Mouse (Mus musculus): ENCODE measurements around the gene Bmp6. TPM values are rescaled to one million over a fixed set of nuclear protein-coding genes. Genes with fewer than 3 reads are reported as not detected.

Gene Bmp6
- polyA plus RNA-seq, 1 experiment from 2014 or later = 0.12 TPM

GRCm38 (mm10) chr13:38327377-38327776, 17.5 kb upstream of the Bmp6 start:
- 40% methylated on average over 2 of the region's 2 CpGs for WGBS (ENCODE audit: insufficient replicate concordance)
- Histone ChIP-seq H3K4me1 (ENCODE audit: control insufficient read depth, low read depth, low read length) (no peaks in the 10 kb centered on the region), H3K36me3 (ENCODE audit: control insufficient read depth, insufficient read depth) (no peaks in the 10 kb centered on the region), H3K9ac (ENCODE audit: low read depth, low read length) (no peak overlapping the region), H3K9me3 (replicated peaks; ENCODE audit: control insufficient read depth, low read length) (no peaks in the 10 kb centered on the region), H3K4me2 (ENCODE audit: low read depth, low read length) (no peak overlapping the region), H3K27ac (ENCODE audit: low read length) (no peak overlapping the region), H3K4me3 (ENCODE audit: low read depth, low read length) (no peak overlapping the region), H3K27me3 (ENCODE audit: control insufficient read depth, insufficient read depth, low read depth, low read length) (no peaks in the 10 kb centered on the region)
- ATAC-seq (ENCODE audit: low read depth) = no peak

DNA sequence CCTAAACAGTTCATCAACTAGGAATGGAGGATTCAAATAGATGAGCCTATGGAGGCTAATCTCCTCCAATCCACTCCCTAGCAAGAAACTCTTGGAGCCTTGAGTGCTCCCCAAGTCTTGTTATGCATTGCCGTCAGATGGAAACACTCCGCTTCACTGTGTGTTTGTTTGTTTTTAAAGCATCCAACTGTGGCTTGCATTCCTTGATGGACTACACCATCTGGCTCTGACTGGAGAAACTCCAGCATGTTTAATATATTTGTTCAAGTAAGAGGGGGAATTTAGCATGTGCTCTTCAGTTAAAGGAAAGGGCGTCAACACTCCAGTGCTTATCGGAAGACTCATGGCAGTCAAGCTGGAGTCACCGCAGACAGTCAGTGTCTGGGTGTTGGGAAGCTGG, 11.4 kb upstream of the Bmp6 start:
- no peak overlapping the region for H3K27ac ChIP-seq (ENCODE audit: low read length)
- H3K27me3 ChIP-seq (ENCODE audit: control insufficient read depth, insufficient read depth, low read depth, low read length) = no peaks in the 10 kb centered on the region
- H3K9ac ChIP-seq (ENCODE audit: low read depth, low read length) = no peak overlapping the region
- no peaks in the 10 kb centered on the region for H3K36me3 ChIP-seq (ENCODE audit: control insufficient read depth, insufficient read depth)
- H3K4me1 ChIP-seq (ENCODE audit: control insufficient read depth, low read depth, low read length) = no peaks in the 10 kb centered on the region
- H3K4me2 ChIP-seq (ENCODE audit: low read depth, low read length) = no peak overlapping the region
- WGBS (ENCODE audit: insufficient replicate concordance) = 87% methylated on average over 5 of the region's 5 CpGs
- no peak for ATAC-seq (ENCODE audit: low read depth)
- no peaks in the 10 kb centered on the region for H3K9me3 ChIP-seq (replicated peaks; ENCODE audit: control insufficient read depth, low read length)
- no peak overlapping the region for H3K4me3 ChIP-seq (ENCODE audit: low read depth, low read length)

DNA sequence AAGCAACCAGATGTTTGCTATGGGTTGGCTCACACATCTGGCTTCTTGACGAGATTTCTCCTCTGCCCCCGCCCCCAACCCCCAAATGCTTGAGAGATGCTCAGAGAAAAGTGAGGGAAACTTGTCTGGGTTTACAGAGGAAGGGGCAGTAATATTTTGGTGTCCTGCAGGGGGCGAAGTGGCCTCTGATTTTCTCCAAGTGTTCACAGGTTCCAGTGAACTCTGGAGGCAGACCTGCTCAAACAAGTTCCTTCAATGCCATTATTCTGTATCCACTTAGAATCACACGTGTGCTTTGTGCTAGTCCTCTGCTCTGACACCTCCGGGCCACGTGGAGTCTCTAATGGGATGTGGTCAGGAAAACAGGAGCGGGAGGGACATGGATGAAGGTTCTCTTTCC, 2.3 kb upstream of the Bmp6 start:
- peaks cover 40% of the 10 kb centered on the region for H3K27me3 ChIP-seq (ENCODE audit: control insufficient read depth, insufficient read depth, low read depth, low read length)
- no peak overlapping the region for H3K4me2 ChIP-seq (ENCODE audit: low read depth, low read length)
- H3K4me1 ChIP-seq (ENCODE audit: control insufficient read depth, low read depth, low read length) = peaks cover 2% of the 10 kb centered on the region
- no peak overlapping the region for H3K27ac ChIP-seq (ENCODE audit: low read length)
- no peaks in the 10 kb centered on the region for H3K36me3 ChIP-seq (ENCODE audit: control insufficient read depth, insufficient read depth)
- no peaks in the 10 kb centered on the region for H3K9me3 ChIP-seq (replicated peaks; ENCODE audit: control insufficient read depth, low read length)
- ATAC-seq (ENCODE audit: low read depth) = no peak
- no peak overlapping the region for H3K4me3 ChIP-seq (ENCODE audit: low read depth, low read length)
- H3K9ac ChIP-seq (ENCODE audit: low read depth, low read length) = no peak overlapping the region
- WGBS (ENCODE audit: insufficient replicate concordance) = 18% methylated on average over 7 of the region's 7 CpGs

DNA sequence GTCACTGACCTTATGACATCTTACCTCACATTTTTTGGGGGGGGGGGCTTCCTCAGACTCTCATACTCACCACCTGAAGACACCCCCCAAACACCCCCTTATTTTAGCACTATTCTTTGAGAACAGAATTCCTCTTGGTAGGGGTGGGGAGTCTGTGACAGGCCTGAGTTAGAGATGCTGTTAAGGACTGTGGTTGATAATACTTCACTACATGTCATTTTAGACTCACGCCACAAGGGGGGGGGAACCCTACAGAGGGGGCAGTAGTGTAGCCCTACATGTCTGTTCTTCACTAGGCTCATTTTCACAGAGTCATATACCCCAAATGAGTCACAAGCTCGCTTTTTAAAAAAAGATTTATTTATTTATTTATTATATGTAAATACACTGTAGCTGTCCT, 1.7 kb upstream of the Bmp6 start:
- peaks cover 46% of the 10 kb centered on the region for H3K27me3 ChIP-seq (ENCODE audit: control insufficient read depth, insufficient read depth, low read depth, low read length)
- no peak for ATAC-seq (ENCODE audit: low read depth)

GRCm38 (mm10) chr13:38345431-38345820, 519 bp downstream of the Bmp6 start:
- Histone ChIP-seq H3K27ac (ENCODE audit: low read length) (no peak overlapping the region), H3K9ac (ENCODE audit: low read depth, low read length) (no peak overlapping the region), H3K27me3 (ENCODE audit: control insufficient read depth, insufficient read depth, low read depth, low read length) (peaks cover 49% of the 10 kb centered on the region), H3K4me3 (ENCODE audit: low read depth, low read length) (peak overlapping the region; percentile 44), H3K4me1 (ENCODE audit: control insufficient read depth, low read depth, low read length) (peaks cover 2% of the 10 kb centered on the region), H3K36me3 (ENCODE audit: control insufficient read depth, insufficient read depth) (no peaks in the 10 kb centered on the region), H3K9me3 (replicated peaks; ENCODE audit: control insufficient read depth, low read length) (no peaks in the 10 kb centered on the region), H3K4me2 (ENCODE audit: low read depth, low read length) (peak overlapping the region; percentile 58)
- no peak for ATAC-seq (ENCODE audit: low read depth)
- WGBS (ENCODE audit: insufficient replicate concordance) = under 1% methylated on average over 32 of the region's 32 CpGs

More for the DNA sequence above, 1.7 kb upstream of the Bmp6 start:
- Histone ChIP-seq H3K27ac (ENCODE audit: low read length) (no peak overlapping the region), H3K9me3 (replicated peaks; ENCODE audit: control insufficient read depth, low read length) (no peaks in the 10 kb centered on the region), H3K36me3 (ENCODE audit: control insufficient read depth, insufficient read depth) (no peaks in the 10 kb centered on the region), H3K9ac (ENCODE audit: low read depth, low read length) (no peak overlapping the region), H3K4me3 (ENCODE audit: low read depth, low read length) (no peak overlapping the region), H3K4me1 (ENCODE audit: control insufficient read depth, low read depth, low read length) (peaks cover 2% of the 10 kb centered on the region), H3K4me2 (ENCODE audit: low read depth, low read length) (no peak overlapping the region)
- 38% methylated on average over 2 of the region's 2 CpGs for WGBS (ENCODE audit: insufficient replicate concordance)

DNA sequence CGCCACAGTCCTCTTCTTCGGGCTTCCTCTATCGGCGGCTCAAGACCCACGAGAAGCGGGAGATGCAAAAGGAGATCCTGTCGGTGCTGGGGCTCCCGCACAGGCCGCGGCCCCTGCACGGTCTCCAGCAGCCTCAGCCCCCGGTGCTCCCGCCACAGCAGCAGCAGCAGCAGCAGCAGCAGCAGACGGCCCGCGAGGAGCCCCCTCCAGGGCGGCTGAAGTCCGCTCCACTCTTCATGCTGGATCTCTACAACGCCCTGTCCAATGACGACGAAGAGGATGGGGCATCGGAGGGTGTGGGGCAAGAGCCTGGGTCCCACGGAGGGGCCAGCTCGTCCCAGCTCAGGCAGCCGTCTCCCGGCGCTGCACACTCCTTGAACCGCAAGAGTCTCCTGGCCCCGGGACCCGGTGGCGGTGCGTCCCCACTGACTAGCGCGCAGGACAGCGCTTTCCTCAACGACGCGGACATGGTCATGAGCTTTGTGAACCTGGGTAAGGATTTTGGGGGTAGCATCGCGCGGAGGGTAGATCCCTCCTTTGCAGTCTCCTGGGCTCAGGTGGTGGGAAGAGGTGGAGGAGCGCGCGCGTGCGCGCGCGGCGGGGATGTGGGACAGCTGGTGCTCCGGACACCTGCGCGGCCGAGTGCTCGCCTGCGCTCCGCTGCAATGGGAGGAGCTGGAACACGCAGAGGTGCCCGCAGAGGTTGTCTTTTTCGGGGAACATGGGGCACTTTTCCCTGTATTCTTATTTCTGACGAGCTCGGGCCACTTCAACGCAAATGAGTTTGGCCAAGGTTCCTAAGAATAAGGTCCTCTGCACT, 1.4 kb downstream of the Bmp6 start:
- Histone ChIP-seq H3K27ac (ENCODE audit: low read length) (no peak overlapping the region), H3K36me3 (ENCODE audit: control insufficient read depth, insufficient read depth) (no peaks in the 10 kb centered on the region), H3K27me3 (ENCODE audit: control insufficient read depth, insufficient read depth, low read depth, low read length) (peaks cover 49% of the 10 kb centered on the region), H3K9me3 (replicated peaks; ENCODE audit: control insufficient read depth, low read length) (no peaks in the 10 kb centered on the region), H3K4me3 (ENCODE audit: low read depth, low read length) (peak overlapping the region; percentile 44; the same call in 1 of the 2 replicates), H3K4me1 (ENCODE audit: control insufficient read depth, low read depth, low read length) (peaks cover 2% of the 10 kb centered on the region), H3K4me2 (ENCODE audit: low read depth, low read length) (peak overlapping the region; percentile 32; the same call in 1 of the 2 replicates), H3K9ac (ENCODE audit: low read depth, low read length) (no peak overlapping the region)
- ATAC-seq (ENCODE audit: low read depth) = no peak
- 2% methylated on average over 63 of the region's 63 CpGs for WGBS (ENCODE audit: insufficient replicate concordance)

DNA sequence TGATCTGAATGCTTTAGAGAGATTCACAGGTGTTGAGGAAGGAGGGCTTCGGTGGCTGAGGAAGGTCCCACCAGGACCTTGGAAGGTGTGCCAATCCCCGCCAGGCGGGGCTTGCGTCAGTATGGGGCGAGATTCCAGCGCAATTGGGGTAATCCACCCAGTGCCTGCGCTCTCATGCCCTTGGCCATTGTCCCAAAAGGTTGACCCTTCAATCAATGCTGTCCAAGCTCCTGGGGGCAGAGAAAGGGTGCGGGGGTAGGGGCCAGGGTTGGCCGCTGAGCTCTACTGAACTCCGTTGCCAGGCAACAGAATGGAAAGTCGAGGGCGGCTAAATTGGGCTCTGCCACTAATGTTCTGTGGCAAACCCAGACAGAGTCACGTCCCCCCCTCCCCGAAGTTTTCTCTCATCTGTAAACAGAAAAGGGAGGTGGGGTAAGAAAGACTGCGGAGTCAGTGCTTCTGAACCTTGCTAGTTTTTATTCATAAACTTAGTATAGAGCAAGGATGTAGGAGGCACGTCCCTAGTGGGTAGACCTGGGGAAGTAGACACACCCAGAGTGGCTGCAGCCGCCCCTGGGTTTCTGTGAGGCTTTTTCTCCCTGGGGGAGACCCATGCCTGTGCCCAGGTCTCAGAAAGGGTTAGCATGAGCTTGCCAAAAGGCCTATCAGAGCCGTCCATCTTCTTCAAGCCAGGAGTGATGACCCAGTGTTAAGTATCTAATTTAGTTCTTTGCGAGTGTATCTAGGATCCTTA, 2.3 kb downstream of the Bmp6 start:
- ATAC-seq (ENCODE audit: low read depth) = no peak
- no peak overlapping the region for H3K9ac ChIP-seq (ENCODE audit: low read depth, low read length)
- H3K27ac ChIP-seq (ENCODE audit: low read length) = no peak overlapping the region
- no peaks in the 10 kb centered on the region for H3K36me3 ChIP-seq (ENCODE audit: control insufficient read depth, insufficient read depth)
- H3K27me3 ChIP-seq (ENCODE audit: control insufficient read depth, insufficient read depth, low read depth, low read length) = peaks cover 49% of the 10 kb centered on the region
- no peaks in the 10 kb centered on the region for H3K9me3 ChIP-seq (replicated peaks; ENCODE audit: control insufficient read depth, low read length)
- H3K4me1 ChIP-seq (ENCODE audit: control insufficient read depth, low read depth, low read length) = peaks cover 2% of the 10 kb centered on the region
- no peak overlapping the region for H3K4me3 ChIP-seq (ENCODE audit: low read depth, low read length)
- H3K4me2 ChIP-seq (ENCODE audit: low read depth, low read length) = 0 out of 2 replicates have a peak overlapping the region, but pooled peaks have one; percentile 32
- WGBS (ENCODE audit: insufficient replicate concordance) = 10% methylated on average over 19 of the region's 19 CpGs

- Histone ChIP-seq H3K4me3 (ENCODE audit: low read depth, low read length) (no peak overlapping the region), H3K4me1 (ENCODE audit: control insufficient read depth, low read depth, low read length) (peaks cover 2% of the 10 kb centered on the region), H3K27ac (ENCODE audit: low read length) (no peak overlapping the region), H3K9ac (ENCODE audit: low read depth, low read length) (no peak overlapping the region), H3K9me3 (replicated peaks; ENCODE audit: control insufficient read depth, low read length) (no peaks in the 10 kb centered on the region), H3K4me2 (ENCODE audit: low read depth, low read length) (no peak overlapping the region), H3K27me3 (ENCODE audit: control insufficient read depth, insufficient read depth, low read depth, low read length) (peaks cover 49% of the 10 kb centered on the region), H3K36me3 (ENCODE audit: control insufficient read depth, insufficient read depth) (no peaks in the 10 kb centered on the region)
- no peak for ATAC-seq (ENCODE audit: low read depth)
- 33% methylated on average over 5 of the region's 5 CpGs for WGBS (ENCODE audit: insufficient replicate concordance)
Observed at GRCm38 (mm10) chr13:38347775-38348135, 2.8 kb downstream of the Bmp6 start.

DNA sequence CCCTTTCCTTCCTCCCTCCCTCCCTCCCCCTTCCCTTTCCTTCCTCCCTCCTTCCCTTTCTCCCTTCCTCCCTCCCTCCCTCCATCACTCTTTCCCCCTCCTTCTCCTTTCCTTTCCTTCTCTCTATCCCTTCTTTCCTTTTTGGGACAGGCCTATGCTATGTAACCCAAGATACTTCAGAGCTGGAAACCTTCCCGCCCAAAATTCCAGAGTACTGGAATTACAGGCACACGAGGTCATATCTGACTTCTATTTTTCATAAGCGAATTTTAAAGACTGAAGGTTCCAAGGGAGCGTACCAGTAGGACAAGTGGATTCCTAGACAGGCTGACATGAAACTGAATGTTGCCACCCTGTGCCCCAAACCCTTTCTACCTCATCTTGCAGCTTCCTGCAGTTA, 4.1 kb downstream of the Bmp6 start:
- ATAC-seq (ENCODE audit: low read depth) = no peak
- WGBS (ENCODE audit: insufficient replicate concordance) = 56% methylated on average over 4 of the region's 4 CpGs

More for the DNA sequence above, 4.1 kb downstream of the Bmp6 start:
- peaks cover 2% of the 10 kb centered on the region for H3K4me1 ChIP-seq (ENCODE audit: control insufficient read depth, low read depth, low read length)
- no peaks in the 10 kb centered on the region for H3K36me3 ChIP-seq (ENCODE audit: control insufficient read depth, insufficient read depth)
- H3K4me3 ChIP-seq (ENCODE audit: low read depth, low read length) = no peak overlapping the region
- H3K4me2 ChIP-seq (ENCODE audit: low read depth, low read length) = no peak overlapping the region
- no peak overlapping the region for H3K9ac ChIP-seq (ENCODE audit: low read depth, low read length)
- peaks cover 45% of the 10 kb centered on the region for H3K27me3 ChIP-seq (ENCODE audit: control insufficient read depth, insufficient read depth, low read depth, low read length)
- H3K27ac ChIP-seq (ENCODE audit: low read length) = no peak overlapping the region
- no peaks in the 10 kb centered on the region for H3K9me3 ChIP-seq (replicated peaks; ENCODE audit: control insufficient read depth, low read length)
